Mouse (Mus musculus) lung, postnatal 36 days (tissue): ENCODE data around the gene Trpm8.
A peak's percentile ranks its signal among the peaks of the same experiment; 100 is the strongest.

Source experiments
- DNase-seq: peaks from one replicate; pipeline ENCODE4 v3.0.0; 2022; ENCODE audit warnings: mixed read lengths

Trpm8 gene

GRCm38 (mm10) chr1:88361085-88361484, 83.6 kb downstream of the Trpm8 start:
- DNase-seq, result no peak

- no peak for DNase-seq
These were observed 89.6 kb downstream of the Trpm8 start for GRCm38 (mm10) chr1:88366881-88367644.

- DNase-seq, result peak; percentile 2
These were observed 101.0 kb downstream of the Trpm8 start for GRCm38 (mm10) chr1:88378446-88378845.

GRCm38 (mm10) chr1:88391632-88392031, 114.2 kb downstream of the Trpm8 start:
- no peak for DNase-seq

- no peak for DNase-seq
These were observed 115.9 kb downstream of the Trpm8 start for GRCm38 (mm10) chr1:88393321-88393720.

- DNase-seq, result no peak
These were observed 125.9 kb downstream of the Trpm8 start for GRCm38 (mm10) chr1:88403378-88403777.

- DNase-seq, result no peak
These were observed 128.8 kb downstream of the Trpm8 start for GRCm38 (mm10) chr1:88406078-88406806.

- DNase-seq, result no peak
These were observed 129.3 kb downstream of the Trpm8 start, which contains the start of gene Spp2 for GRCm38 (mm10) chr1:88406807-88407198. Gene Spp2, plus strand, starts transcription at chr1:88406961.

- DNase-seq, result no peak
These were observed 130.9 kb downstream of the Trpm8 start for GRCm38 (mm10) chr1:88408340-88408739.

GRCm38 (mm10) chr1:88412013-88412412, 134.6 kb downstream of the Trpm8 start:
- DNase-seq, result no peak

- DNase-seq, result no peak
These were observed 141.5 kb downstream of the Trpm8 start for GRCm38 (mm10) chr1:88418943-88419342.

GRCm38 (mm10) chr1:88422045-88422444, 144.6 kb downstream of the Trpm8 start:
- no peak for DNase-seq

GRCm38 (mm10) chr1:88422846-88423395, 145.5 kb downstream of the Trpm8 start:
- no peak for DNase-seq

GRCm38 (mm10) chr1:88424602-88425252, 147.3 kb downstream of the Trpm8 start:
- peak; percentile 85 for DNase-seq

- peak; percentile 60 for DNase-seq
These were observed 150.7 kb downstream of the Trpm8 start for GRCm38 (mm10) chr1:88427987-88428741.

GRCm38 (mm10) chr1:88429413-88429812, 152.0 kb downstream of the Trpm8 start:
- no peak for DNase-seq

- no peak for DNase-seq
These were observed 153.8 kb downstream of the Trpm8 start for GRCm38 (mm10) chr1:88431262-88431661.

GRCm38 (mm10) chr1:88432601-88433000, 155.1 kb downstream of the Trpm8 start:
- no peak for DNase-seq

- DNase-seq, result peak; percentile 30
These were observed 155.8 kb downstream of the Trpm8 start for GRCm38 (mm10) chr1:88433096-88433883.

- no peak for DNase-seq
These were observed 156.6 kb downstream of the Trpm8 start for GRCm38 (mm10) chr1:88434057-88434456.
